9 mouse cellular contexts compared by ENCODE assay signal in genomic region chr1:127203231-127203764, GRCm38 (mm10). TPM values are rescaled to one million over a fixed set of nuclear protein-coding genes. Genes with fewer than 3 reads are reported as not detected.
DNase-seq lines count a peak whose midpoint lies in the region; ATAC-seq and TF ChIP-seq lines count a peak whose summit lies in the region.
"Had no signal": no experiment of that assay in that cellular context is flagged by ENCODE, and none has a peak within 500 bp of the region (broad histone marks: within the 10 kb centered on the region; RNA-seq: fewer than 3 reads in every experiment).

No protein-coding gene starts in this region.

- no peaks in the 10 kb centered on the region for H3K36me3 ChIP-seq in midbrain, postnatal 0 days (ENCODE audit: insufficient read depth, low read length)
- no peaks in the 10 kb centered on the region for H3K36me3 ChIP-seq in midbrain, embryonic 16.5 days (ENCODE audit: control insufficient read depth, insufficient read depth, low read length)
- no peaks in the 10 kb centered on the region for H3K36me3 ChIP-seq in splenic B cell, adult 2 months (ENCODE audit: control insufficient read depth, insufficient read depth, low read length, poor library complexity, severe bottlenecking)
- H3K36me3 ChIP-seq: liver, embryonic 15.5 days had no signal

- H3K4me3 ChIP-seq in gastrocnemius, adult 2 months = no peak overlapping the region
- H3K4me3 ChIP-seq in midbrain, postnatal 0 days (ENCODE audit: low read depth, low read length) = no peak overlapping the region
- H3K4me3 ChIP-seq in midbrain, embryonic 16.5 days (ENCODE audit: low read depth, low read length) = no peak overlapping the region
- no peak overlapping the region for H3K4me3 ChIP-seq in cerebellum, adult 2 months (replicated peaks; ENCODE audit: insufficient read depth, low read depth, low read length)

- 56% methylated on average over 4 of the region's 4 CpGs for whole genome bisulfite sequencing in midbrain, postnatal 0 days
- 55% methylated on average over 4 of the region's 4 CpGs for WGBS in midbrain, embryonic 16.5 days
- WGBS in cerebellum, adult 2 months = 37% methylated on average over 4 of the region's 4 CpGs

- no peak for ATAC-seq in midbrain, postnatal 0 days (ENCODE audit: low FRiP score)
- ATAC-seq in midbrain, embryonic 16.5 days = no peak

- DNase-seq in gastrocnemius, adult 2 months = peak; percentile 41
- no peak for DNase-seq in gastrocnemius, postnatal 36 days
- DNase-seq in midbrain, postnatal 0 days (ENCODE audit: low spot score) = peak; percentile 80
- DNase-seq in cerebellum, adult 2 months = peak; percentile 41 to 45
- DNase-seq in layer of hippocampus, postnatal 10 days (ENCODE audit: low spot score in 2 of 2) = peak; percentile 21 to 35
- DNase-seq in splenic B cell, adult 2 months (ENCODE audit: low read depth, low spot score) = peak; percentile 61
- no peak for DNase-seq in urinary bladder, postnatal 36 days (ENCODE audit: low spot score in 2 of 2)

- intact Hi-C loops in gastrocnemius, adult 2 months (cut with DNase I) = loop anchor here (1.0 to 10.0 kb wide), 4 partner anchors 132 to 256 kb away; no protein-coding TSS in a partner anchor
- intact Hi-C loops in gastrocnemius, postnatal 36 days (cut with DNase I) = loop anchor here (2.0 to 10.0 kb wide), 3 partner anchors 132 to 256 kb away; no protein-coding TSS in a partner anchor

- no peak overlapping the region for H3K27ac ChIP-seq in gastrocnemius, adult 2 months
- no peak overlapping the region for H3K27ac ChIP-seq in midbrain, postnatal 0 days (ENCODE audit: low read depth, low read length)
- H3K27ac ChIP-seq in midbrain, embryonic 16.5 days (ENCODE audit: low read length) = no peak overlapping the region
- H3K27ac ChIP-seq in cerebellum, adult 2 months (ENCODE audit: insufficient read depth, low read length) = no peak overlapping the region
- H3K27ac ChIP-seq: liver, embryonic 15.5 days had no signal

- no peak for TF ChIP-seq POLR2A in cerebellum, adult 2 months (IDR thresholded peaks at IDR 0.05; ENCODE audit: borderline replicate concordance, insufficient read depth, low read length)

- no peak overlapping the region for H3K9ac ChIP-seq in midbrain, postnatal 0 days (replicated peaks; ENCODE audit: low read length, poor library complexity, severe bottlenecking)
- no peak overlapping the region for H3K9ac ChIP-seq in midbrain, embryonic 16.5 days (ENCODE audit: low read depth, low read length)
- H3K9ac ChIP-seq: liver, embryonic 15.5 days had no signal

- no peaks in the 10 kb centered on the region for H3K9me3 ChIP-seq in midbrain, postnatal 0 days (ENCODE audit: low read length)
- no peaks in the 10 kb centered on the region for H3K9me3 ChIP-seq in midbrain, embryonic 16.5 days (replicated peaks; ENCODE audit: control insufficient read depth, low read length, poor library complexity, severe bottlenecking)
- H3K9me3 ChIP-seq: liver, embryonic 15.5 days had no signal

- peak; percentile 68 for TF ChIP-seq CTCF in gastrocnemius, adult 2 months (IDR thresholded peaks at IDR 0.05)
- peak; percentile 74 for TF ChIP-seq CTCF in midbrain, postnatal 0 days (IDR thresholded peaks at IDR 0.05)
- TF ChIP-seq CTCF in cerebellum, adult 2 months (IDR thresholded peaks at IDR 0.05; ENCODE audit: borderline replicate concordance, insufficient read depth, low read depth, low read length) = peak; percentile 17; the same call in 1 of the 2 replicates

- H3K4me1 ChIP-seq in midbrain, postnatal 0 days (ENCODE audit: insufficient read depth, low read length) = peaks cover 5% of the 10 kb centered on the region; the same call in 1 of the 2 replicates
- peaks cover 22% of the 10 kb centered on the region for H3K4me1 ChIP-seq in midbrain, embryonic 16.5 days (ENCODE audit: control insufficient read depth, insufficient read depth, low read length)
- H3K4me1 ChIP-seq in cerebellum, adult 2 months (ENCODE audit: control insufficient read depth, insufficient read depth, low read length) = 0 out of 2 replicates have a peak, but pooled peaks cover 6% of the 10 kb centered on the region

- H3K4me2 ChIP-seq in midbrain, postnatal 0 days (ENCODE audit: low read depth, low read length, poor library complexity, severe bottlenecking) = no peak overlapping the region
- no peak overlapping the region for H3K4me2 ChIP-seq in midbrain, embryonic 16.5 days (ENCODE audit: low read length)

- H3K27me3 ChIP-seq in midbrain, postnatal 0 days (ENCODE audit: insufficient read depth, low read length) = no peaks in the 10 kb centered on the region
- no peaks in the 10 kb centered on the region for H3K27me3 ChIP-seq in midbrain, embryonic 16.5 days (ENCODE audit: control insufficient read depth, insufficient read depth, low read depth, low read length)
- no peaks in the 10 kb centered on the region for H3K27me3 ChIP-seq in cerebellum, adult 2 months (ENCODE audit: control insufficient read depth, insufficient read depth, low read length)
- no peaks in the 10 kb centered on the region for H3K27me3 ChIP-seq in splenic B cell, adult 2 months (ENCODE audit: control insufficient read depth, insufficient read depth, low read length, poor library complexity, severe bottlenecking)

RNA-seq across cellular contexts. Expression of gene Mgat5, which starts 1.5 kb away (rescaled TPM):
- total RNA-seq in gastrocnemius, adult 2 months (2021) = 1 to 10 TPM in 1 of 2 experiments, under 1 TPM in 1; 0.79 to 1.5 TPM
- total RNA-seq in gastrocnemius, postnatal 36 days (2021) = 1 to 10 TPM; 1.1 to 1.2 TPM
- 56.5 and 56.6 TPM in 2 replicates for total RNA-seq in midbrain, postnatal 0 days (2014; rRNA removed)
- 11.2 and 13.0 TPM in 2 replicates for polyA plus RNA-seq in midbrain, postnatal 0 days (2015; fragmentation: Nextera tagmentation; extraction: Ambion mirVana)
- polyA plus RNA-seq in midbrain, embryonic 16.5 days (2015; fragmentation: Nextera tagmentation; extraction: Ambion mirVana) = 16.0 and 16.3 TPM in 2 replicates
- 30.5 and 31.0 TPM in 2 replicates for polyA plus RNA-seq in cerebellum, adult 2 months (2012; rRNA removed)
- 10 to 100 TPM; 45.2 to 51.6 TPM for total RNA-seq in layer of hippocampus, postnatal 10 days (2021)

Comparison
In these comparisons a context has a peak if more than half of its experiments do, and no peak if none do; other contexts are left out.
1. DNase-seq: peak in gastrocnemius, adult 2 months (single experiment), midbrain, postnatal 0 days (single experiment), cerebellum, adult 2 months (2 of 2), layer of hippocampus, postnatal 10 days (2 of 2) and splenic B cell, adult 2 months (single experiment); none in gastrocnemius, postnatal 36 days (0 of 2) and urinary bladder, postnatal 36 days (0 of 2).
2. CTCF ChIP-seq: peak in every context shown above with its lines; median percentile 74 in midbrain, postnatal 0 days; 68 in gastrocnemius, adult 2 months; 17 in cerebellum, adult 2 months.
3. RNA of gene Mgat5, which starts 1.5 kb away (total RNA-seq): 56.5 to 56.6 TPM in midbrain, postnatal 0 days and 45.2 to 51.6 TPM in layer of hippocampus, postnatal 10 days; 0.79 to 1.5 TPM in gastrocnemius, adult 2 months and 1.1 to 1.2 TPM in gastrocnemius, postnatal 36 days; every median in the first group is over 10 times any median in the second.